Mouse (Mus musculus): ENCODE results near the gene Car5b. TPM values are rescaled to one million over a fixed set of nuclear protein-coding genes. Genes with fewer than 3 reads are reported as not detected.

The Car5b gene
- polyA plus RNA-seq, 1 experiment = 7.5 TPM

- Histone ChIP-seq H3K27me3 (ENCODE audit: control insufficient read depth, insufficient read depth, insufficient read length) (no peaks in the 10 kb centered on the region), H3K4me2 (ENCODE audit: low read depth) (no peak overlapping the region), H3ac (ENCODE audit: control insufficient read depth, insufficient read length) (no peak overlapping the region), H3K79me2 (ENCODE audit: control insufficient read depth, insufficient read depth) (no peaks in the 10 kb centered on the region), H3K36me3 (ENCODE audit: control insufficient read depth, insufficient read depth) (no peaks in the 10 kb centered on the region), H3K4me3 (no peak overlapping the region)
- TF ChIP-seq MAX (IDR thresholded peaks at IDR 0.05; ENCODE audit: low read depth) (no peak), CEBPB (IDR thresholded peaks at IDR 0.05; ENCODE audit: insufficient read depth, poor library complexity, severe bottlenecking) (no peak), E2F4 (IDR thresholded peaks at IDR 0.05; ENCODE audit: insufficient read depth) (no peak), TCF3 (IDR thresholded peaks at IDR 0.05; ENCODE audit: insufficient read length, low read depth) (no peak), POLR2A (IDR thresholded peaks at IDR 0.05; ENCODE audit: insufficient read length, low read depth) (no peak), USF1 (IDR thresholded peaks at IDR 0.05; ENCODE audit: low read depth) (no peak), POLR2AphosphoS2 (IDR thresholded peaks at IDR 0.05; ENCODE audit: insufficient read length, low read depth) (no peak), TCF12 (IDR thresholded peaks at IDR 0.05; ENCODE audit: insufficient read depth, poor library complexity, severe bottlenecking) (no peak), REST (IDR thresholded peaks at IDR 0.05; ENCODE audit: insufficient read depth, insufficient read length) (no peak), SRF (IDR thresholded peaks at IDR 0.05; ENCODE audit: control insufficient read depth, insufficient read length, low read depth) (no peak), MYOD1 (IDR thresholded peaks at IDR 0.05; ENCODE audit: control insufficient read depth in 1 of 3, insufficient read length in 2 of 3, low read depth in 2 of 3) (no peak), MYOG (IDR thresholded peaks at IDR 0.05; ENCODE audit: control insufficient read depth in 1 of 3, insufficient read depth in 1 of 3, insufficient read length in 2 of 3, low read depth in 2 of 3) (no peak)
These were observed 12.8 kb downstream of the Car5b start for GRCm38 (mm10) chrX:164014956-164015355.

GRCm38 (mm10) chrX:164013318-164013717, 14.5 kb downstream of the Car5b start:
- H3K79me2 ChIP-seq (ENCODE audit: control insufficient read depth, insufficient read depth) = no peaks in the 10 kb centered on the region
- no peak for TF ChIP-seq POLR2A (IDR thresholded peaks at IDR 0.05; ENCODE audit: insufficient read length, low read depth)
- H3K4me2 ChIP-seq (ENCODE audit: low read depth) = peak overlapping the region; percentile 52
- H3K36me3 ChIP-seq (ENCODE audit: control insufficient read depth, insufficient read depth) = no peaks in the 10 kb centered on the region
- H3K4me3 ChIP-seq = no peak overlapping the region
- H3ac ChIP-seq (ENCODE audit: control insufficient read depth, insufficient read length) = no peak overlapping the region
- no peaks in the 10 kb centered on the region for H3K27me3 ChIP-seq (ENCODE audit: control insufficient read depth, insufficient read depth, insufficient read length)

DNA sequence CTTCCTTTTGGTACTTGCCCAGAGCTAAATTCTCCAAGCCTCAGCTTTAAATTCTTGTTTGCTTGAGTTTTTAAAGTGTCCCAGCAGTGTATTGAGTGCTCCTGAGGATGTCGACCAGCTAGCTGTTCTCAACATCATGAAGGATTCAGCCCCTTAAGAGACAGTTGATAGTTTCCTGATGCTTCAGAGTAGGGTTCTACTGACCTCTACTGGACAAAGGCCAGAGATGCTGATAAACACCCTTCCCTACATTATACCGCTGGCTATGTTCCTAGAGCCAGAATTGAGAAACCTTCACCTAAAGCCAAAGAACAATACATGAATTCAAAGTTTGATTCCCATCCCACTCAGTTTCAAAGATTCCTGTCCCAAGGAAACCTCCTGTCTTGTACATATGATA, 23.0 kb downstream of the Car5b start:
- no peaks in the 10 kb centered on the region for H3K79me2 ChIP-seq (ENCODE audit: control insufficient read depth, insufficient read depth)
- no peak overlapping the region for H3K4me3 ChIP-seq
- TF ChIP-seq MAX (IDR thresholded peaks at IDR 0.05; ENCODE audit: low read depth) (no peak), MYOD1 (IDR thresholded peaks at IDR 0.05; ENCODE audit: control insufficient read depth in 1 of 3, insufficient read length in 2 of 3, low read depth in 2 of 3) (no peak), SRF (IDR thresholded peaks at IDR 0.05; ENCODE audit: control insufficient read depth, insufficient read length, low read depth) (no peak), E2F4 (IDR thresholded peaks at IDR 0.05; ENCODE audit: insufficient read depth) (no peak), TCF3 (IDR thresholded peaks at IDR 0.05; ENCODE audit: insufficient read length, low read depth) (no peak), CEBPB (IDR thresholded peaks at IDR 0.05; ENCODE audit: insufficient read depth, poor library complexity, severe bottlenecking) (no peak), POLR2A (IDR thresholded peaks at IDR 0.05; ENCODE audit: insufficient read length, low read depth) (no peak), TCF12 (IDR thresholded peaks at IDR 0.05; ENCODE audit: insufficient read depth, poor library complexity, severe bottlenecking) (no peak), USF1 (IDR thresholded peaks at IDR 0.05; ENCODE audit: low read depth) (no peak), POLR2AphosphoS2 (IDR thresholded peaks at IDR 0.05; ENCODE audit: insufficient read length, low read depth) (no peak), REST (IDR thresholded peaks at IDR 0.05; ENCODE audit: insufficient read depth, insufficient read length) (no peak), MYOG (IDR thresholded peaks at IDR 0.05; ENCODE audit: control insufficient read depth in 1 of 3, insufficient read depth in 1 of 3, insufficient read length in 2 of 3, low read depth in 2 of 3) (no peak)
- no peak overlapping the region for H3ac ChIP-seq (ENCODE audit: control insufficient read depth, insufficient read length)
- no peaks in the 10 kb centered on the region for H3K27me3 ChIP-seq (ENCODE audit: control insufficient read depth, insufficient read depth, insufficient read length)
- no peaks in the 10 kb centered on the region for H3K36me3 ChIP-seq (ENCODE audit: control insufficient read depth, insufficient read depth)
- no peak overlapping the region for H3K4me2 ChIP-seq (ENCODE audit: low read depth)

- Histone ChIP-seq H3K36me3 (ENCODE audit: control insufficient read depth, insufficient read depth) (no peaks in the 10 kb centered on the region), H3K79me2 (ENCODE audit: control insufficient read depth, insufficient read depth) (no peaks in the 10 kb centered on the region), H3K4me2 (ENCODE audit: low read depth) (no peak overlapping the region), H3ac (ENCODE audit: control insufficient read depth, insufficient read length) (no peak overlapping the region), H3K27me3 (ENCODE audit: control insufficient read depth, insufficient read depth, insufficient read length) (no peaks in the 10 kb centered on the region), H3K4me3 (no peak overlapping the region)
- no peak for TF ChIP-seq MYOG (IDR thresholded peaks at IDR 0.05; ENCODE audit: control insufficient read depth in 1 of 3, insufficient read depth in 1 of 3, insufficient read length in 2 of 3, low read depth in 2 of 3)
- TF ChIP-seq POLR2AphosphoS2 (IDR thresholded peaks at IDR 0.05; ENCODE audit: insufficient read length, low read depth) = no peak
- TF ChIP-seq E2F4 (IDR thresholded peaks at IDR 0.05; ENCODE audit: insufficient read depth) = no peak
- TF ChIP-seq REST (IDR thresholded peaks at IDR 0.05; ENCODE audit: insufficient read depth, insufficient read length) = no peak
- no peak for TF ChIP-seq MAX (IDR thresholded peaks at IDR 0.05; ENCODE audit: low read depth)
- TF ChIP-seq USF1 (IDR thresholded peaks at IDR 0.05; ENCODE audit: low read depth) = no peak
- TF ChIP-seq POLR2A (IDR thresholded peaks at IDR 0.05; ENCODE audit: insufficient read length, low read depth) = no peak
- no peak for TF ChIP-seq CEBPB (IDR thresholded peaks at IDR 0.05; ENCODE audit: insufficient read depth, poor library complexity, severe bottlenecking)
- TF ChIP-seq MYOD1 (IDR thresholded peaks at IDR 0.05; ENCODE audit: control insufficient read depth in 1 of 3, insufficient read length in 2 of 3, low read depth in 2 of 3) = no peak
- TF ChIP-seq SRF (IDR thresholded peaks at IDR 0.05; ENCODE audit: control insufficient read depth, insufficient read length, low read depth) = no peak
- TF ChIP-seq TCF12 (IDR thresholded peaks at IDR 0.05; ENCODE audit: insufficient read depth, poor library complexity, severe bottlenecking) = no peak
- no peak for TF ChIP-seq TCF3 (IDR thresholded peaks at IDR 0.05; ENCODE audit: insufficient read length, low read depth)
These were observed 27.9 kb downstream of the Car5b start for GRCm38 (mm10) chrX:163999848-164000247.

DNA sequence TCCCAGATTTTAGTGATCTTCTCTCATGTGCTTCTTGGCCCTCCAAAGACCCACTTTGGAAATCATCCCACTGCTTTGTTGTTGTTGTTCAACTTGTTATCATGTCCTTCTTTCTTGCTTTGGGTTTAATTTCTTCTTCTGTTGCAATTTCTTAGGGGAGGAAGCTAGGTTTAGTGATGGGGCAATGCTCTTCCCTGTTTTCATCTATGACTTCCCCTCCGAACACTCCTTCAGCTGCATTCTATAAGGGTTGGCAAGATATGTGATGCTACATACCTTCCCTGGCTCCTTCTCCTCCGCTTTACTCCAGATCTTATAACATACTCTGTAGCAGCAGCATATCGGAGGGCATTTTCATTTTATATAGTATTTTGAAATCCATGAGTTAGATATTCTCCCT, 31.0 kb downstream of the Car5b start:
- H3K79me2 ChIP-seq (ENCODE audit: control insufficient read depth, insufficient read depth) = no peaks in the 10 kb centered on the region
- H3K27me3 ChIP-seq (ENCODE audit: control insufficient read depth, insufficient read depth, insufficient read length) = no peaks in the 10 kb centered on the region
- TF ChIP-seq SRF (IDR thresholded peaks at IDR 0.05; ENCODE audit: control insufficient read depth, insufficient read length, low read depth) = no peak
- no peak for TF ChIP-seq POLR2A (IDR thresholded peaks at IDR 0.05; ENCODE audit: insufficient read length, low read depth)
- TF ChIP-seq REST (IDR thresholded peaks at IDR 0.05; ENCODE audit: insufficient read depth, insufficient read length) = no peak
- TF ChIP-seq MAX (IDR thresholded peaks at IDR 0.05; ENCODE audit: low read depth) = no peak
- TF ChIP-seq MYOG (IDR thresholded peaks at IDR 0.05; ENCODE audit: control insufficient read depth in 1 of 3, insufficient read depth in 1 of 3, insufficient read length in 2 of 3, low read depth in 2 of 3) = no peak
- TF ChIP-seq POLR2AphosphoS2 (IDR thresholded peaks at IDR 0.05; ENCODE audit: insufficient read length, low read depth) = no peak
- no peak for TF ChIP-seq TCF3 (IDR thresholded peaks at IDR 0.05; ENCODE audit: insufficient read length, low read depth)
- TF ChIP-seq USF1 (IDR thresholded peaks at IDR 0.05; ENCODE audit: low read depth) = no peak
- TF ChIP-seq TCF12 (IDR thresholded peaks at IDR 0.05; ENCODE audit: insufficient read depth, poor library complexity, severe bottlenecking) = no peak
- TF ChIP-seq E2F4 (IDR thresholded peaks at IDR 0.05; ENCODE audit: insufficient read depth) = no peak
- no peak for TF ChIP-seq MYOD1 (IDR thresholded peaks at IDR 0.05; ENCODE audit: control insufficient read depth in 1 of 3, insufficient read length in 2 of 3, low read depth in 2 of 3)
- TF ChIP-seq CEBPB (IDR thresholded peaks at IDR 0.05; ENCODE audit: insufficient read depth, poor library complexity, severe bottlenecking) = no peak
- H3K4me2 ChIP-seq (ENCODE audit: low read depth) = no peak overlapping the region
- no peaks in the 10 kb centered on the region for H3K36me3 ChIP-seq (ENCODE audit: control insufficient read depth, insufficient read depth)
- no peak overlapping the region for H3K4me3 ChIP-seq
- H3ac ChIP-seq (ENCODE audit: control insufficient read depth, insufficient read length) = no peak overlapping the region

Measured in myocyte (in vitro differentiated cells).